Mouse (Mus musculus) lung, postnatal 0 days (tissue): ENCODE measurements around the gene Edem2.

Source experiments
- CTCF ChIP-seq: IDR thresholded peaks from 2 replicates; pipeline ENCODE4 v1.5.1; 2016; ENCODE audit warnings: antibody characterized with exemption, mild to moderate bottlenecking
- EP300 ChIP-seq: IDR thresholded peaks from 2 replicates; pipeline ENCODE4 v1.6.1; 2016; ENCODE audit warnings: antibody characterized with exemption, mild to moderate bottlenecking, control low read depth

DNA sequence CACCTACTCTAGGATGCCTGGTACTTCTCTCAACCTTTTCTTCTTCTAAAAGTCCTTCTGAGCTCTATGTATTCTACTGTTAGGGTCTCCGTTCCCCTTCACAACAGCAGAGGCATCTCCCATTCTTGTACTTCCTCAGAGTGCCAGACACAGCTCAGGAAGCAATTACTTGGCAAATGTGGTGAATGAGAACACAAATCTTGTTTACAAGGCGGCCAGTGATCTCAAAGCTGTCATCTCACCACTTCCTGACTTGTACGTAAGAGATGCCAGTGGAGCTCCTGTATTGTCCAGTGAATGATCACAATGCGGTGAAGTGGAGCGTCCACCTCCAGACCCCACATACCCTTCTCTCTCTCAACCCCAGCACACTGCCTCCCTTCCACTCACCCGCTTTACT, 4.7 kb downstream of the Edem2 start:
- TF ChIP-seq CTCF (no peak), EP300 (no peak)
